Mouse (Mus musculus) CH12.LX (cell line): Measurements from ENCODE around the gene 1700021F05Rik.

Source experiments
- CTCF ChIP-seq, 2 experiments: IDR thresholded peaks in 1 of 2; conservative IDR thresholded peaks in 1 of 2; 2 replicates each; pipeline ENCODE4 v1.5.1; 2011 to 2012; ENCODE audit warnings: low read depth in 2 of 2, low read length in 2 of 2, improper control_type of control experiment in 1 of 2, inconsistent platforms in 1 of 2, mild to moderate bottlenecking in 1 of 2, moderate library complexity in 1 of 2
- ETS1 ChIP-seq: conservative IDR thresholded peaks from 2 replicates; pipeline ENCODE4 v1.6.1; 2012; ENCODE audit warnings: low read depth, mild to moderate bottlenecking, inconsistent platforms, low read length, improper control_type of control experiment, moderate library complexity
- HCFC1 ChIP-seq: IDR thresholded peaks from 2 replicates; pipeline ENCODE4 v1.6.1; 2012; ENCODE audit warnings: low read depth, mild to moderate bottlenecking, inconsistent platforms, low read length, improper control_type of control experiment
- MAZ ChIP-seq: IDR thresholded peaks from 2 replicates; pipeline ENCODE4 v1.6.1; 2012; ENCODE audit warnings: low read depth, mild to moderate bottlenecking, inconsistent platforms, low read length, improper control_type of control experiment, moderate library complexity
- MYC ChIP-seq: IDR thresholded peaks from 2 replicates; pipeline ENCODE4 v1.6.1; 2011; ENCODE audit warnings: low read depth, mild to moderate bottlenecking, improper control_type of control experiment, low read length
- POLR2A ChIP-seq: IDR thresholded peaks from 2 replicates; pipeline ENCODE4 v1.6.1; 2011; ENCODE audit warnings: low read depth, mild to moderate bottlenecking, improper control_type of control experiment, low read length
- RCOR1 ChIP-seq: conservative IDR thresholded peaks from 2 replicates; pipeline ENCODE4 v1.6.1; 2012; ENCODE audit warnings: low read depth, mild to moderate bottlenecking, inconsistent platforms, low read length, improper control_type of control experiment
- SMC3 ChIP-seq: IDR thresholded peaks from 2 replicates; pipeline ENCODE4 v1.6.1; 2011; ENCODE audit warnings: low read depth, low read length, improper control_type of control experiment
- TCF12 ChIP-seq: IDR thresholded peaks from 2 replicates; pipeline ENCODE4 v1.6.1; 2014; ENCODE audit warnings: low read depth, mild to moderate bottlenecking, inconsistent platforms, low read length, improper control_type of control experiment
- ZKSCAN1 ChIP-seq: IDR thresholded peaks from 2 replicates; pipeline ENCODE4 v1.6.1; 2012; ENCODE audit warnings: low read depth, inconsistent platforms, low read length, improper control_type of control experiment, borderline replicate concordance

DNA sequence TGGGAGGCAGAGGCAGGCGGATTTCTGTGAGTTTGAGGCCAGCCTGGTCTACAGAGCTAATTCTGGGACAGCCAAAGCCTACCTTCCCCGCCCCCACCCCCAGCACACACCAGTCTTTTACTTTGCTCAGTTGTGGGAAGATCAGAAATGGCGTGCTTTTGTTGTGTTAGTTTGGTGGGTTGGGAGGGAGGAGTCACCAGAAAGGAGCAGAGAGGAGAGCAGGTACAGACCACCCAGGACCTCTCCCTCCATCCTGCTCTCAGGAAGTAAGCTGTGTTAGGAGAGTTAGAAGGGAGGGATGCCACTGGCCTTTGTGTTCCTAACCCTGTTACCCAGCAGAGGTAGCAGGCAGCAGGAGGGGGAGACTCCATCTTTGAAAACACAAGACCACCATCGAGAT lies 33.7 kb downstream of the 1700021F05Rik start:
- TF ChIP-seq POLR2A (no peak), ZKSCAN1 (no peak), RCOR1 (no peak), ETS1 (no peak), CTCF (conservative IDR thresholded peaks at IDR 0.05 in 1 of 2, IDR thresholded peaks at IDR 0.05 in 1 of 2; ENCODE audit: low read depth in 2 of 2, low read length in 2 of 2) (no peak), HCFC1 (no peak), TCF12 (no peak), MAZ (no peak), SMC3 (no peak), MYC (no peak)
